Mouse (Mus musculus) midbrain, embryonic 14.5 days (tissue): ENCODE results near the gene Hoxd12. TPM values are rescaled to one million over a fixed set of nuclear protein-coding genes. Genes with fewer than 3 reads are reported as not detected.
A peak's percentile ranks its signal among the peaks of the same experiment; 100 is the strongest.

Experiments
- ATAC-seq: fragments of 200-750 bp; cut with Nextera tagmentation; 2 replicates; pipeline ENCODE4 v1.8.0; 2017; ENCODE audit warnings: moderate number of reproducible peaks, moderate library complexity; ENCODE audit not compliant: low FRiP score, low TSS enrichment
- DNase-seq: peaks from one replicate; pipeline ENCODE4 v3.0.0-alpha.2; 2015
- H3K27ac ChIP-seq: fragments of 300-500 bp; sonication (generic); replicated peaks from 2 replicates; pipeline ENCODE4 v1.5.1; 2014; ENCODE audit warnings: mild to moderate bottlenecking, low read depth, low read length, moderate library complexity
- H3K27me3 ChIP-seq: fragments of 300-500 bp; sonication (generic); 2 replicates; pipeline ENCODE4 v1.6.1; 2014; ENCODE audit warnings: low read length, control low read depth, mixed read lengths; ENCODE audit not compliant: control insufficient read depth, insufficient read depth
- H3K36me3 ChIP-seq: fragments of 300-500 bp; sonication (generic); 2 replicates; pipeline ENCODE4 v1.6.1; 2014; ENCODE audit warnings: low read length, control low read depth; ENCODE audit not compliant: control insufficient read depth, insufficient read depth
- H3K4me1 ChIP-seq: fragments of 300-500 bp; sonication (generic); 2 replicates; pipeline ENCODE4 v1.6.1; 2014; ENCODE audit warnings: mild to moderate bottlenecking, antibody characterized with exemption, low read length, control low read depth; ENCODE audit not compliant: control insufficient read depth, insufficient read depth
- H3K4me2 ChIP-seq: fragments of 300-500 bp; sonication (generic); 2 replicates; pipeline ENCODE4 v1.6.1; 2014; ENCODE audit warnings: mild to moderate bottlenecking, low read length, moderate library complexity
- H3K4me3 ChIP-seq: fragments of 300-500 bp; sonication (generic); replicated peaks from 2 replicates; pipeline ENCODE4 v1.5.1; 2014; ENCODE audit warnings: low read depth, low read length
- H3K9ac ChIP-seq: fragments of 300-500 bp; sonication (generic); replicated peaks from 2 replicates; pipeline ENCODE4 v1.6.1; 2014; ENCODE audit warnings: mild to moderate bottlenecking, low read length, moderate library complexity
- H3K9me3 ChIP-seq: fragments of 300-500 bp; sonication (generic); 2 replicates; pipeline ENCODE4 v1.6.1; 2016; ENCODE audit warnings: low read length, control low read depth, mixed read lengths; ENCODE audit not compliant: control insufficient read depth
- WGBS: fragments of 180-500 bp; shearing (Covaris S2); extraction: QIAGEN DNeasy Blood & Tissue Kit; methylation state at CpG from one replicate; pipeline ENCODE4 v1.1.7; 2014; 5-methylcytosine and 5-hydroxymethylcytosine counted together
- polyA plus RNA-seq: library from polyadenylated mRNA; unstranded; fragments of >200 nt; fragmentation: Nextera tagmentation; extraction: Ambion mirVana; gene quantifications from 2 replicates; pipeline ENCODE4 v1.2.1, GENCODE M21; 2014

The Hoxd12 gene
- polyA plus RNA-seq, 1 experiment from 2014 or later, result not detected

GRCm38 (mm10) chr2:74660421-74661375, 14.1 kb upstream of the Hoxd12 start:
- Histone ChIP-seq H3K27me3 (peaks cover 93% of the 10 kb centered on the region), H3K27ac (0 out of 2 replicates have a peak overlapping the region, but pooled peaks have one; percentile 41), H3K36me3 (no peaks in the 10 kb centered on the region), H3K9me3 (no peaks in the 10 kb centered on the region), H3K9ac (no peak overlapping the region), H3K4me1 (peaks cover 2% of the 10 kb centered on the region; the same call in 1 of the 2 replicates), H3K4me2 (no peak overlapping the region), H3K4me3 (0 out of 2 replicates have a peak overlapping the region, but pooled peaks have one; percentile 7)
- ATAC-seq (no peak), DNase-seq (peak; percentile 33)
- WGBS, result 4% methylated on average over 30 of the region's 30 CpGs

- H3K9me3 ChIP-seq, result no peaks in the 10 kb centered on the region
- H3K4me2 ChIP-seq, result peak overlapping the region; percentile 39
- H3K4me1 ChIP-seq, result no peaks in the 10 kb centered on the region; the same call in 1 of the 2 replicates
- H3K9ac ChIP-seq, result no peak overlapping the region
- H3K4me3 ChIP-seq, result 0 out of 2 replicates have a peak overlapping the region, but pooled peaks have one; percentile 12
- ATAC-seq (no peak), DNase-seq (peak; percentile 93)
- under 1% methylated on average over 14 of the region's 14 CpGs for WGBS
- H3K27me3 ChIP-seq, result peaks cover 93% of the 10 kb centered on the region
- H3K27ac ChIP-seq, result no peak overlapping the region
- H3K36me3 ChIP-seq, result no peaks in the 10 kb centered on the region
Measured at GRCm38 (mm10) chr2:74661685-74662084, 13.1 kb upstream of the Hoxd12 start.

- H3K4me3 ChIP-seq, result no peak overlapping the region
- no peak overlapping the region for H3K27ac ChIP-seq
- H3K27me3 ChIP-seq, result peaks cover 98% of the 10 kb centered on the region
- no peak for ATAC-seq
- whole genome bisulfite sequencing, result 4% methylated on average over 18 of the region's 18 CpGs
- H3K4me2 ChIP-seq, result no peak overlapping the region
- no peaks in the 10 kb centered on the region for H3K9me3 ChIP-seq
- H3K9ac ChIP-seq, result no peak overlapping the region
- no peaks in the 10 kb centered on the region; the same call in 1 of the 2 replicates for H3K4me1 ChIP-seq
- DNase-seq, result peak; percentile 87
- no peaks in the 10 kb centered on the region for H3K36me3 ChIP-seq
Measured at GRCm38 (mm10) chr2:74663291-74663925, 11.4 kb upstream of the Hoxd12 start.

DNA sequence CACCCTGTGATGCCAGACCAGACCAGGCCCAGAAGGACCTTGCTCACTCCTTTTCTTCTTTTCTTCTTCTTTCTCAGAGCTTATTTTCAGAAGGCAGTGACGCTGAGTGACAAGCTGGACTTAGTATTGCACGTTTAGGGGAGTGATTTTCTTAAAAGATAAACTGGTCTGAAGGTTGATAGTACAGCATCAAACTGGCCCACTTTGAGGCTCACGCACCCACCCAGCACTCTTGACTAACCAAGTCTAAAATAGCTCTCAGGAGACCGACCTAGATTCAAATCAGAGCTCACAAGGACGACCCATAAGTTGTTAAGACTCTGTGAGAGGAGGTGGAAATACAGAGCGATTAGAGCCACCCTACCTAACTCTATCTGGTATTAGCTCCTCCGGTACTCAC, 8.4 kb upstream of the Hoxd12 start:
- 3% methylated on average over 7 of the region's 7 CpGs for WGBS

DNA sequence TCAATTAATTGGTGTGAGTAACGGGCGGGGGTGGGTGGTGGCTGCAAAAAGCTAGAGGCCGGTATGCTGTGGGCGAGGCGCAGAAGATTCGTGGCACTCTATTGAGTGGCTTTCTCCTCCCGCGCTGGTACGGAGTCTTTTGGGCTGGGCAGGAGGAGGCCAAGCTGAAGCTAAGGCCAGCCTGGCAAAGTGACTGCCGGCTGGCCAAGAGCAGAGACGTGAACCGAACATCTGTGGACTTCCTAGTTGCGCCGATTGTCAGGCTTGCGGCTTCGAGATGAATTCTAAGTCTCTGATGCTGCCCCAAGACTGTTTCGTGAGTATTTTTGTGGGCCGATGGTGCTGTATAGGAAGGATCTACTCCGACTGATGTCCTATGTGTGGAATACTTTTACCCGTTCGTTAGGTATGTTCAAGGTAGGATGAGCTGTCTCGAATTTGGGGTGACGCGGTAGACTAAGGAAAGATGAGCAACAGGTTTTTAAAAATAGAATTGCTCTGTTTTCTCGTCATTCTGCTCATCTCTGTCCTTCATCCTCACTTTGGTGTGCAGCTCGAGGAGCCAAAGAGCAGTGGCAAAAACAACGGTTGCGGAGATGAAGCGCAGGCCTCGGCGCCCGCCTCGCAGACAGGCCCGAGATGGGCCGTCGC, 7.5 kb upstream of the Hoxd12 start:
- DNase-seq, result no peak
- WGBS, result 1% methylated on average over 36 of the region's 36 CpGs
- peaks cover 98% of the 10 kb centered on the region for H3K27me3 ChIP-seq
- no peak overlapping the region for H3K9ac ChIP-seq
- no peak overlapping the region for H3K4me3 ChIP-seq
- H3K27ac ChIP-seq, result no peak overlapping the region
- no peaks in the 10 kb centered on the region for H3K36me3 ChIP-seq
- no peak overlapping the region for H3K4me2 ChIP-seq
- no peaks in the 10 kb centered on the region for H3K4me1 ChIP-seq
- no peak for ATAC-seq
- no peaks in the 10 kb centered on the region for H3K9me3 ChIP-seq

More for the DNA sequence above, 8.4 kb upstream of the Hoxd12 start:
- no peaks in the 10 kb centered on the region for H3K36me3 ChIP-seq
- H3K4me1 ChIP-seq, result no peaks in the 10 kb centered on the region; the same call in 1 of the 2 replicates
- H3K9me3 ChIP-seq, result no peaks in the 10 kb centered on the region
- no peak overlapping the region for H3K4me2 ChIP-seq
- no peak overlapping the region for H3K9ac ChIP-seq
- ATAC-seq (no peak), DNase-seq (no peak)
- H3K27ac ChIP-seq, result no peak overlapping the region
- H3K4me3 ChIP-seq, result no peak overlapping the region
- peaks cover 98% of the 10 kb centered on the region for H3K27me3 ChIP-seq

DNA sequence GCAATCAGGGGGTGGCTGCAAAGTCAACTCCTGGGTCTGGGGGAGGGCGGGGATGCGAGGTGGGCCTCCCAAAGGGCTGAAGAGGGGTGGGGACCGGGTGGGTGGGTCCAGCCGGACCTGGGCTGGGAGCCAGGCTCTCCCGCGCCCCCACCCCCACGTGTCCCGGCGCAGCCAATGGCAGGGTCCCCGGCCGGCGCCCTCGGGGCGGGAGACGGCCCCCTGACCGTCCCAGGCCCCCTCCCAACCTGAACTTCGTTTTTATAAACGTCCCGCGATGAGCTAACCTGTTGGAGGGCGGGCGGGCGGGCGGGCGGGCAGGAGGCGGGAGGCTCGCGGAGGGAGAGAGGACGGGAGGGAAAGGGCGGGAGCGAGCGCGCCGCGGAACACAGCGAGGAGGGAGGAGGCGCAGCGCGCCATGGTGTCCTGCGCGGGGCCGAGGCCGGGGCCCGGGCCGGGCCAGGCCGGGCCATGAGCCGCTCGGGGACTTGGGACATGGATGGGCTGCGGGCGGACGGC, 6.9 kb upstream of the Hoxd12 start, which contains the start of gene Hoxd13:
Hoxd13 (plus strand) TSS at position 469 of the 516 bp plus-strand sequence.
- WGBS, result under 1% methylated on average over 42 of the region's 51 CpGs
- Histone ChIP-seq H3K4me3 (peak within 1 kb of the TSS; percentile 20), H3K36me3 (no peaks in the 10 kb centered on the region), H3K4me2 (peak within 1 kb of the TSS; percentile 45), H3K9me3 (no peaks in the 10 kb centered on the region), H3K27me3 (peaks cover 98% of the 10 kb centered on the region), H3K27ac (no peak within 1 kb of the TSS), H3K4me1 (no peaks in the 10 kb centered on the region), H3K9ac (no peak within 1 kb of the TSS)
- DNase-seq (no peak), ATAC-seq (no peak)

- ATAC-seq (peak; percentile 40; the same call in 1 of the 2 replicates), DNase-seq (no peak)
- WGBS, result under 1% methylated on average over 65 of the region's 74 CpGs
- peak overlapping the region; percentile 20 for H3K4me3 ChIP-seq
- H3K36me3 ChIP-seq, result no peaks in the 10 kb centered on the region
- peak overlapping the region; percentile 45 for H3K4me2 ChIP-seq
- H3K9me3 ChIP-seq, result no peaks in the 10 kb centered on the region
- no peak overlapping the region for H3K9ac ChIP-seq
- peaks cover 98% of the 10 kb centered on the region for H3K27me3 ChIP-seq
- no peaks in the 10 kb centered on the region for H3K4me1 ChIP-seq
- H3K27ac ChIP-seq, result no peak overlapping the region
Measured at GRCm38 (mm10) chr2:74668370-74669229, 6.2 kb upstream of the Hoxd12 start.
